Mouse (Mus musculus) right cerebral cortex, postnatal 14 days (tissue): ENCODE data around the gene Snrnp48.

Experiments used
- DNase-seq: peaks from one replicate; pipeline ENCODE4 v3.0.0; 2022

Snrnp48 gene

DNA sequence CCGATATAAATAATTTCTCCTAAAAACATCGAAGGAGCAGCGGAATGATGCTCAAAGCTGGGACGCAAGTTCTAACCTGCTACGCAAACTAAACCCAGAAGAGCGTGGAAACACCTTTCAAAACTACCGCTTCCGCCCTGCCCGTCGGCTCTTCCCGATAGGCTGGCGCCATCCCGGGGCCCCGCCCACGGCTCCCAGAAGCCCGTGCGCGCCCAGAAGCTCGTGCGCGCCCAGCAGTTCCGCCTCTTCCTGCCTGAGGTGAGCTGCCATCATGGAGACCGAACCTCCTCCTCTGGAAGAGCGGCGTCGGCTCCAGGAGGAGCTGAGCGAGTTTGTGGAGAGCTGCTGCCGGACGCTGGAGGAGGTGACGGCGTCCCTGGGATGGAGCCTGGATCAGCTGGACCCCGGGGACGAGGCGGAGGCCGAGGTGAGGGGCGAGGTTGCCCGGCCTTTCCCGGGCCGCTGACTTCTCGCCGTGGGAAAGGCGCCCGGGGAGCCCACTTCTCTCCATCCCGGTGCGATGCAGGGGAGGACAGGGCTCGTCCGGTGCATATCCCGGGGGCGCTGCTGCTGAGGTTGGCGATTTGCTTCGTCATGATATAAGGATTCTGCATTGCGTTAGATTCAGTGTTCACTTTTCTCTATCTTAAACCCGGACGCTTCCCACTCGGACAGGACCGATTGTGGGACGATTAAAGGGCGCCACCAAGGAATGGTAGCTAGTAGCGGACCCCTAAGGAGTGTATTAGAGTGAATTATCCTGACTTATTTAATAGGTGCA is at the start of gene Snrnp48:
Snrnp48 (plus strand) TSS at position 237 of the 781 bp plus-strand sequence.
- DNase-seq, result peak; percentile 84

GRCm38 (mm10) chr13:38155523-38155922 is 49.2 kb upstream of the Snrnp48 start:
- no peak for DNase-seq

DNA sequence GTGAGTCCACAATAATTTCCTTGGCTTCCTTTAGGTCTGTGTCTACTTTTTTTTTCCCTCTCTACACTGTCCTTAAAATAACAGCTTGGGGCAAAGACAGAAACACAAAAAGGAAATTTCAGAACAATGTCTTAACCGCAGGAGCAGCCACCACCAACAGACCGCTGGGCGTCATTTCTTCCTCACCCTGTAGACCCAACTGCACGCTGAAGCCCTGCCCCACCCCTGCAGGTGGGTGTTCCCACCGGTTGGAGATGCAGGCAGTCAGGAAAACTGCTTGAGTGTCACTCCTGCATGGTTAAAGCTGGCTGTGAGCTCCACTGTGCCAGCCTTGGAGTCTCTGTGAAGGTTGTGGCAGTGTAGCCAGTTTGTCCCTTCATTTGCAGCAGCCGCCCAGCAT is 47.1 kb upstream of the Snrnp48 start:
- DNase-seq, result no peak

DNA sequence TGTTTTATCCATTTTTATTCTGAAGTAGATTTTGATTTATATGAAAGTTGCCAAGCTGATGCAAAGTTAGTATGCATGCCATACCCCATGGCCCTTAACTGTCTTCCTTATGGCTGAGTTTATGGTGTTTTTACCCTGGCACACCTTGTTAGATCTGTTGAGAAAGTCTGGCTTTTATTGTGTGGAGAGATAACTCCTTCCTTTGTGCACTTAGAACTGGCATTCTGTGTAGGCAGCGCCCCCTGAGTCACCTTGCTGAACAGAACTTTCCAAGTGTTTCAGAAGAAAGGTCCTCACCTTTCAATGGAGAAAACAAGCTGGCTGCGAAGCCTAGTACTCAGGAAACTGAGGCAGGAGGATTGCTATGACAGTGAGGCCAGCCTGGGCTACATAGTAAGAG is 42.7 kb upstream of the Snrnp48 start:
- no peak for DNase-seq

- DNase-seq, result peak; percentile 46
Observed at GRCm38 (mm10) chr13:38162668-38163067, 42.1 kb upstream of the Snrnp48 start.

DNA sequence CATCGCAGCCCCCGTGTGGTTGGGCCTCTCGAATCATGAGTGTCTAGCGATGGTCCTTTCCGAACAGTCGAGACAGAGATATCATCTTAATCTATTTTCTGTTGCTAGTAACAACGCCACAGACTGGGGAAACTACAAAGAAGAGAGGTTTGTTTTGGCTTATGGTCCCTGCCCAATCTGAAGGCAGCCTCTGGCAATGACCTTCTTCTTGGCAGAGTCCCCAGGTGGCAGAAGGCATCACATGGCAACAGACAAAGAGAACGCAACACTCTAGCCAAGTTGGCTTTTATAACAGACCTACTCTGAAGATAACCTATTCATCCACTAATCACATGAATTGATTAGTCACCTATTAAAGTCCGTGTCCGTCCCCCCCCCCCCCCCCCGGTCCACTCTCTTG is 39.8 kb upstream of the Snrnp48 start:
- DNase-seq, result no peak

GRCm38 (mm10) chr13:38167056-38167455 is 37.7 kb upstream of the Snrnp48 start:
- no peak for DNase-seq

GRCm38 (mm10) chr13:38170707-38171144 is 34.0 kb upstream of the Snrnp48 start:
- DNase-seq, result no peak

- DNase-seq, result no peak
Observed at GRCm38 (mm10) chr13:38193406-38193805, 11.3 kb upstream of the Snrnp48 start.

- no peak for DNase-seq
Observed at GRCm38 (mm10) chr13:38201413-38201812, 3.3 kb upstream of the Snrnp48 start.

DNA sequence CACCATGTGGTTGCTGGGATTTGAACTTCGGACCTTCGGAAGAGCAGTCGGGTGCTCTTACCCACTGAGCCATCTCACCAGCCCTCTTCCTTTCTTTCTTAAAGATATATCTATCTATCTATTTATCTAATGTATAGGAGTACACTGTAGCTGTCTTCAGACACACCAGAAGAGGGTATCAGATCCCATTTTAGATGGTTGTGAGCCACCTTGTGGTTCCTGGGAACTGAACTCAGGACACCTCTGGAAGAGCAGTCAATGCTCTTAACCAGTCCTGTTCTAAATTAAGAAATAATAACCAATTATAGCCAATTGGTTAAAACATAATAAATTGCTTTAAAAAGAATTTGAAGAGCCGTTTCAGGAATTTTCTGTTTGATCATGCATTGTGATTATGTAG is 567 bp upstream of the Snrnp48 start:
- DNase-seq, result no peak

- no peak for DNase-seq
Observed at GRCm38 (mm10) chr13:38211122-38211521, 6.4 kb downstream of the Snrnp48 start.

- DNase-seq, result no peak
Observed at GRCm38 (mm10) chr13:38218686-38219085, 13.9 kb downstream of the Snrnp48 start.

DNA sequence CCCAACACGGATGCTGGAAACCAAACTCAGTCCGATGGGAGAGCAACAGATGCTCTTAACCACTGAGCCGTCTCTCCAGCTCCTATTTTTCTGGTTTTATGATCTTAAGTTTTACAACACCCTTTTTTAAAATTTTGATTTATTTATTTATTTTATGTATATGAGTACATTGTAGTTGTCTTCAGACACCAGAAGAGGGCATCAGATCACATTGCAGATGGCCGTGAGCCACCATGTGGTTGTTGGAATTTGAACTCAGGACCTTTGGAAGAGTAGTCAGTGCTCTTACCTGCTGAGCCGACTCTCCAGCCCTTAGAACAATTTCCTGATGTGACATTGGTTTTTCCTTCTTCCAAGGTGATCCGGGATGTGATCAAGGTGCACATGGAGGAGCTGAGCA is 15.6 kb downstream of the Snrnp48 start:
- no peak for DNase-seq

- no peak for DNase-seq
Observed at GRCm38 (mm10) chr13:38230177-38230821, 25.6 kb downstream of the Snrnp48 start.

DNA sequence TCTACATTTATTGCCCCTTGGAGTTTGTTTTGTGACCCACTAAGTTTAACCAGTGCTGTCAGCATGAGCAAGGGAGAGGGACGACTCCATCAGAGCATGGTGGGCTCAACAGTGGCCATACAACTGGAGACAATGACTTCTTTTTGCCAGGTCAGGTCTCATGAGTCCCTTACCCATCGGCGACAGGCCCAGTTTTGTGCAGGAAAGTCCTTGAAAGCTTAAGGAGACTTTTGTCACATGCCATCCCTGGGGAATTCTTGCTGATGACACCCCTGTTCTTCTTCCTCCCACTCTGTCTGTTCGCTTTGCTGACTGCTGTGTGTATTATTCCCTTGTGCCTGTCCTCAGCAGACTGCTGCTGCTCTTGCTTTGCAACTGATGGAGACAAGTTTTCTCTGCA is 27.7 kb downstream of the Snrnp48 start:
- no peak for DNase-seq

DNA sequence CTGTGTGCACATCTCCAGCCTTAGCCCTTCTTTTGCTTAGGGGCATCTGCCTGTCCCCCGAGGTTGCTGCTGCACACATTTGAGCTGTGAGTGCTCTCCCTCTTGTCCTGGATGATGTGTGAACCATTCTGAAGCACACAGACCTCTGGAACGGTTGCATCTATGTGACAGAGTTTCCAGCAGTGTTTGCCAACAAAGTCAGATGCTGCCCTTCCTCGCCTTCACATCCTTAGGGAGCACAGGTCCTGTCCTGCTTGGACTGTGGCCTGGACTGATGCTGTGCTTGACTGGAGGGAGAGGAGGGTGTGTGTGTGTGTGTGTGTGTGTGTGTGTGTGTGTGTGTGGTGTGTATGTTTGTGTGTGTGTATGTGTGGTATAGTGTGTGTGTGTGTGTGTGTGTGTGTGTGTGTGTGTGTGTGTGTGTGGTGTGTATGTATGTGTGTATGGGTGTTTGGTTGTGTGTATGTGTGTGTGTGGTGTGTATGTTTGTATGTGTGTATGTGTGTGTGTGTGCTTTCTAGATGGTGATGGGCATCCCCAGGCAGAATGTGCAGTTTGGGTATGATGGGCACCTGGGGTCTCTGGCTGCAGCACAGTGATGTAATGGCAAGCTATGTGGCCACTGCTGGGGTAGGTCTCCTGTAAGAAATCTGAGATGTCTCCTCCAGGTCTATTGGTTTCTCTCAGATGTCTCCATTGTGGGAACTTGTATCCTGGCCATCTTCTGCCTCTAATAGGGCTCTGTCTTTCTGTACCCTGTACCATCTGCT is 28.3 kb downstream of the Snrnp48 start:
- no peak for DNase-seq

GRCm38 (mm10) chr13:38234651-38235050 is 29.9 kb downstream of the Snrnp48 start:
- no peak for DNase-seq

DNA sequence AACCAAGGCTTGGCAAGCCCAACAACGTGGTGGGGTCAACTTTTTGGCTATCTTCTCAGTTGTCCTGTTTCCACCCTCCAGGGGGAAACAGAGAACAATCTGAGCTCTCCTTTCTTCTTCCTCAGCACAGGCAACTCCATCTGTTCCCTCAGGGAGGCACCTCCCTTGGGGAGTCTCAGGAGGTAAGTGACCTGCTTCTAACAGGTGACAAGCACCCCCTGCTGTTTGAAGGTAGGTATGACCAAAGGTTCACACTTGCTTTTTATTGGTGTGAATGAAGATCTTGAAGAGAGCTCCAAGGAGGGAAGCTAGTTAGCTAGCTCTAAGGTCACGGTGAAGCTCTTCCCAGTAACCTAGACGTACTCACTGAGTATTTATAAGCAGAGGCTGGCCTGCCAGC is 30.6 kb downstream of the Snrnp48 start:
- no peak for DNase-seq

GRCm38 (mm10) chr13:38248151-38248550 is 43.4 kb downstream of the Snrnp48 start:
- DNase-seq, result no peak

DNA sequence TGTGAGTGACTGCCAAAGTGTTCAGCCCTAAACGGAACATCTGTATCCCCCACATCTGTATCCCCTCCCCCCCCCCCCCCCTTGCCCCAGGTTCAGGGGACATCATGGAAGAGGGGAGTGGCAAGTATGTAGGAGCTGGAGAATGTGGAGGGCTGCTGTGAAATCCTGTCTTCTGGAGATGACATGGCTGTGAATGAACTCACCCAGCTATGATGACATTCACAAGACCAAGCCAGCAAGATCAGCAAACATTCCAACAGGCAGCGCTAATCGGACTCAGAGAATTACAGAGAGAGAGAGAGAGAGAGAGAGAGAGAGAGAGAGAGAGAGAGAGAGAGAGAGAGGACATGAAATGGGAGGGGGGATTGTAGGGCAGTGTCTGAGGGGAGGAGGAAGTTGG is 46.5 kb downstream of the Snrnp48 start:
- DNase-seq, result no peak

- DNase-seq, result no peak
Observed at GRCm38 (mm10) chr13:38253696-38254095, 49.0 kb downstream of the Snrnp48 start.

DNA sequence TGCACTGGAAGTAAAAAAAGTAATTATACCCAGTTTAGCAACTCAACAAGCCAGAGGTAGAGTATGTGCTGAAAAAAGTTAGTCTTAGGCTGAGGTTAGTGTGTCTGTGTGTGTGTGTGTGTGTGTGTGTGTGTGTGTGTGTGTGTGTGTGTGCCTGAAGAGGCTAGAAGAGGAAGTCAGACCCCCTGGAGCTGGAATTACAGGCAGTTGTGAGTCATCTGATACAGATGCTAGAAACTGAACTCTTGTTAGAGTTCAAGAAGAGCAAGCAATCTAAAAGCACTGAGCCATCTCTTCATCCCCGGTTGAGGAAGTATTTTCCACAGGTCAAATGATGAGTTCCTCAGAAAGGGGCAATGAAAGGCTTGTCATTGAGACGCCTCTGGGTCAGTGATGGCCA is 54.2 kb downstream of the Snrnp48 start:
- DNase-seq, result no peak
